Mouse (Mus musculus) layer of hippocampus, postnatal 36 days (tissue): ENCODE measurements around the gene Aip. TPM values are rescaled to one million over a fixed set of nuclear protein-coding genes. Genes with fewer than 3 reads are reported as not detected.
"Not testable (repeated sequence)": the region's sequence is repeated elsewhere in the genome, so short reads cannot be mapped to it uniquely, and the experiment has no call there.

Experiments used
- DNase-seq, 2 experiments: peaks; one replicate each; pipeline ENCODE4 v3.0.0; 2022
- total RNA-seq, 2 experiments: library from RNA; stranded (reverse); gene quantifications; 2 replicates each; pipeline ENCODE4 v1.2.3; 2021

The Aip gene
- total RNA-seq, 2 experiments from 2014 or later = 108 to 128 TPM

DNA sequence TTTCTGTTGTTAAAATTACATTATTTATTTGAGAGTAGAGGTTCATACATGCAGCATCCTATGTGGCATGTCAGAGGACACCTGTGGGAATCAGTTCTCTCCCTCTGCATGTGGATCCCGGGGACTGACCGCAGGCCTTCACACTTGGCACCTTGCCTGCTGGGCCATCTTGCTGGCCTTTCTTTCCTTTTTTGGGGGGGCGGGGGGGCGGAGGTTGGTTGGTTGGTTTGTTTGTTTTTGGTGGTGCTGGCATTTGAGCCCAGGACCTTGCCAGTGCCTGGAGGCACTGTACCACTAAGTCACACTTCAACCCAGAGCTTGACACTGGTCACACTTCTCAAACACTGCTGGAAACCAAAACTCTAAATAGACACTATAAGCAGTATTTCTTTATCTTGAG, 8.7 kb upstream of the Aip start:
- no peak for DNase-seq

GRCm38 (mm10) chr19:4131768-4132167, 6.1 kb upstream of the Aip start:
- DNase-seq = no peak

DNA sequence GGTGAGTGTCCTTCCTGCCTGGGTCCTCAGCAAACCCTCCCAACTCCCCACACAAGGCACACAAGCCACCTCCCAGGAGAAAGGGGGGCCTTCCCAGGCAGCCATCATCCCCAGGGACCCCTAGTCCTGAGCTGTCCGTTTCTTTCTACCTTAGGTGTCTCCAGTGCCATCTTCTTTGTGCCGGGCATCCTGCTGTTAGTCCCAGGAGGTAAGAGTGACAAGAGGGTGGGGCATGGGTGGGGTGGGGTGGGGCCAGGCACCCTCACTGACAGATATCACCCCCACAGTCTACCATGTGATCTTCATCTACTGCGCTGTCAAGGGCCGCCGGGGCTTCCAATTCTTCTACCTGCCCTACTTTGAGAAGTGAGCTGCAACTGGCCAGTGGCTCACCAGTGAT, 5.4 kb upstream of the Aip start:
- no peak for DNase-seq

GRCm38 (mm10) chr19:4130106-4130505, 4.4 kb upstream of the Aip start:
- DNase-seq = no peak

- DNase-seq = no peak
Measured at GRCm38 (mm10) chr19:4129462-4129861, 3.8 kb upstream of the Aip start.

DNA sequence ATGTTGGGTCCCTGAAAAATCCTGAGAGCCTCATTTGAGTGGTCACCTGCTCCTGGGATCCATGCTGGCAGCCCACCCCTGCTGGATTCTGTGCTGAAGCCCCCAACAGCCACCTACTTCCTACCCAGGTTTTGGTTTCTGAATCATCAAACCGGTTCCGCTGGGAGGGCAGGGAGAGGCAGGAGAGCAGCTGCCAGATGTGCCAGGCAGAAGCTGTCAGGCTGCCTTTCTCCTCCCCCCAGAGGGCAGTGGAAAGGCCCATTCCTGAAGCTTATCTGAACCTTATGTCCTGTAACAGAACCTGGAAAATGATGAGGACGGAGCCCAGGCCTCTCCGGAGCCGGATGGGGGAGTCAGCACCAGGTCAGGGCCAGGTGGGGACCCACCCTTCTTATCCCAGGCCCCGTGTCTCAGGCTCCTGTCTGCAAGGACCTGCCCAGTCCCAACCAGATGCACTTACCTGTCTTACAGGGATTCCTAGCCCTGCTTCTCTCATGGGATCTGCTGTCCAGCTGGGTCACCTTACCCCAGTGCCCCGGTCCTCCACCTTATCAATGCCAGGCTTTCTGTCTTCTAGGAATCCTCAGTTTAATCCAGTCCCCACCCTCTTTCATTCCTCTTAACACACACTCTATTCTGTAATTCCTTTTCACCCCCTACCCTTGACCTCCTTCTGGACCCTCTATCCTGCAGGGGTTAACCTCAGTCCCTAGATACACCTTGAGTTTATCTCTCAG, 1.3 kb upstream of the Aip start:
- DNase-seq = no peak

DNA sequence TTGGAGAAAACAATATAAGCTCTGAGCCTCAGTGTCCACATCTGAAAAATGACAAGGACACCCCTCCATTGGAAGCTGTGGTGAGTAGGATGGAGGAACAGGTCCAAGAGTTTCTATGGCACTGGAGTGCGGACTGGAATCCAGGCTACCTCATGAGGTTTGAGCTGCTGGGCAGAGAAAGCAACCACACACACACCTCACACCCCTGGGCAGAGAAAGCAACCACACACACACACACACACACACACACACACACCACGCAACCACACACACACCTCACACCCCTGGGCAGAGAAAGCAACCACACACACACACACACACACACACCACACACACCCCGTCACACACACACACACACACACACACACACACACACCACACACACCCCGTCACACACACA, 390 bp downstream of the Aip start:
- not testable (repeated sequence) for DNase-seq

DNA sequence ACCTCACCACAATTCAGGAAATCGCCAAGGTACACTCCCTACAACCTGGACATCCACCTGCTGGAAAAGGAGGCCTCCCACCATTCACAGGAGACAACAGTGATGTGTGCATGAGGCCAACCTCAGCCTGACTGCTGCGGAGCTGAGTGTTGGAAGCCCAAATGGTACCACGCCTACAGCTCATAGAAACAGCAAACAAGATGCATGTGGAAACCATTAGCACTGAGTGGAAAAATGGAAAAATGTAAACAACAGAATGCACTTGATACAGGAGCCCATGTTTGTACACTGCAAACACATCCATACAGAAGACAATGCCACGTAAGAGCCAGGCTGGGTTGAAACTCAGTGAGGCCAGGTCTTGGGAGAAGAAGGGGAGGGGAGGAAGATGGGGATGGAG, 1.2 kb downstream of the Aip start:
- DNase-seq = no peak

DNA sequence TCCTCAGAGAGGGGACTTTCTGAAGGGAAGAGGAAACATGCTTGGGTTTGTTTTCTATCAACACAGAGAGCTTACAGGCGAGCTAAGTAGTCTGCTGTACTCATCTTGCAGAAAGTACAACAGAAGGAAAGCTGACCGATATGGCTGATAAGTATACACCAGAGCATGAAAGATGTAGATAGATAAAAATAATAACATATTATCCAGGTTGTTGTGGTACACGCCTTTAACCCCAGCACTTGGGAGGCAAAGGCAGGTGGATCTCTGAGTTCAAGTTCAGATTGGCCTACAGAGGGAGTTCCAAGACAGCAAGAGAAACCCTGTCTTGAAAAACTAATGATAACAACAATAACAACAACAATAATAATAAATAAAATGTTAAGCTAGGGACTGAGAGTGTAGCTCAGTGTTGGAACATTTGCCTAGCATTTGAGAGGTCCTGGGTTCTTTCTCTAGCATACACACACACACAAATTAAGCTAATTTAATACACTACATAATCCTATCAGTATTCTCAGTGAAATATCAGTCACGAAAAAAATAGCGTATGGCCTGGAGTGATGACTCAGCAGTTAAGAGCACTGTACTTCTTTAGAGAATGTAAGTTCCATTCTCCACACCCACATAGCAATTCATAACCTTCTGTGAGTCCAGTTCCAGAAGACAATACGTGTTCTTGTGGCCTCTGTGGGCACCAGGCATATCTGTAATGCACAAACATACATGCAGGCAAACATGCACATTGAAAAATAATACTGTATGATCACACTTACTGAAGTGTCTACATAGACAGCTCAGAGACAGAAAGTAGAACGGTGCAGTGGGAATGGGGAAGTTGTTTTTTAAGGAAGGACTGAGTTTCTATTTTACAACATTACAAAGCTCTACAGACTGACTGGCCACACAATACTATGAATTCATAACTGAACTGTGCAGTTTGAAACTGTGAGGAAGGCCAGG, 3.0 kb downstream of the Aip start:
- DNase-seq = no peak

DNA sequence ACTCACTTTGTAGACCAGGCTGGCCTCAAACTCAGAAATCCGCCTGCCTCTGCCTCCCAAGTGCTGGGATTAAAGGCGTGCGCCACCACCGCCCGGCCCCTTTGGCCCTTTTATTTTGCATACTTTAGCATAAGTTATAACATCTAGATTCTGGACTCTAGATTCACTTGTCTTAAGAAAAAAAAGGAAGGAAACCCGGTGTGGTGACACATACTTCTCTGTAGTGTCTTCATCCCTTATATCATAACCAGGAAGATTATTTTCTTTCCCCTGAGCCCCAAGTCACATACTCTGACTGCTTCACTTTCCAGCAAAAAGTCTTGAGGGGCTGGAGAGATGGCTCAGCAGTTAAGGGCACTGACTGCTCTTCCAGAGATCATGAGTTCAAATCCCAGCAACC, 3.8 kb downstream of the Aip start:
- DNase-seq = not testable (repeated sequence)

DNA sequence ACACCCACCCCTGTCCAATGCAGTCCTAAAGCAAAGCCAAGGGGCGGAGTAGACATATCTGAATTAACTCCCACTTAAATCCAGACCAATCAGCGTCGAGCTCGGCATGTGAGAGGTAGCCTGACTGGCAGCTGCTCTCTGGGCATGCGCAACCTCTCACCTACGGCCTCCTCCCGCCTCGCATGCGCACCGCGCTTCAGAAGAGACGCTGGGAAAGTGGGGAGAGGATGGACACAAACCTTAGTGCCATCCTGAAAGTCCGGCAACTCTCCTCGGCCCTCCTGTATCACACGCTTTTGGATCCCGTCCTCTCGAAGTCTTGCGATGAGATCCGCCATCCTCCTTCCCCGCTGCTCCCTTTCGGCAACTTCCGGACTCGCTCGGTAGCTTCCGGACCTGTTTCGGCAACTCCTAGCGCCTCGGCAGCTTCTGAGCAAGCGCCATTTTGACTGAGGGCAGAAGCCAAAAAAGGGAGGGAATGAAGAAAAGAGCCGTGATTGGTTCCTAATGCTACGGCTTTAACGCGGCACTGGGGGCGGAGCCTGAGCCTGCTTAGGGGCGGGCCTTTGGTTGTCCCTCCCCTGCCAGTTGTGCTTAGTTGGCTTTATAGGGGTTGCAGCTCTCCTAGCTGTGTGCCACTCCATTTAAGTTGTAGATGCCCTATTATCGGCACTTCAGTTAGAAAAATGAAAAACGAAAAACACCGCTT, 4.4 kb downstream of the Aip start:
- DNase-seq = peak; percentile 96

DNA sequence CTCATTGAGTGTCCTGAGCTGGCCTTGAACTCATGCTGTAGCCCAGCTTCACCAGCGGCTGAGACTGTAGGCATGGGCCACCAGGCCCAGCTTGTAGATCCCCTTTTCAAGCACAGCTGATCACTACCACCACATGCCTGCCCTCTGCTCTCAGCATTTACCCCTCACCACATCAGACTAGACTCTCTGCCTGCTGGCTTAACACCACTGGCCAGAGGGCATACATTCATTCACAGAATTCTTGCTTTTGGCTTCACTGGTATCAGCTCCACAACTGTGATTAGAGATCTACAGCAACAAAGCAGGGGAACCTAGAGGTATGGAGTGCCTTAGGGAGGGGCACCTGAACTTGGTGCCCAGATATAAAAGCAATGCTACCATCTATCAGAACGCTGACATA, 5.2 kb downstream of the Aip start:
- DNase-seq = no peak

- DNase-seq = no peak
Measured at GRCm38 (mm10) chr19:4119716-4120487, 5.8 kb downstream of the Aip start.

DNA sequence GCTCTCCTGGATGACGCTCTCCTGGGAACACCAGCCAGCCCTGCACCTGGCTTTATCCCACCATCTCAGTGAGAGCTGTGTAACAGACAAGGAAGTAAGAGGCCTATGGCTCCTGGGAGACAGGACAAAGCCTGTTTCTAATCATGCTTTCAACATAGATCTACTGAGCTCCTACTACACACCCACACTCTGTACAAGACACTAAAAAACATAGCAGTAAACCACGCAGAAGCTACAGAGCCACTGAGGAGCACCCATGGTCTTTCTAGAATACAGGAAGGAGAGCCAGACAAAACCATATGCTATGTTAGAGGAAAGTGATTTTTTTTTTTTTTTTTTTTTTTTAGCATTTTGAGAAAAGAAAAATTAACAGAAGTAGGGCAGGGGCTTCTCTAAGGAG, 7.3 kb downstream of the Aip start:
- no peak for DNase-seq

- no peak for DNase-seq
Measured at GRCm38 (mm10) chr19:4117006-4117405, 8.7 kb downstream of the Aip start.

DNA sequence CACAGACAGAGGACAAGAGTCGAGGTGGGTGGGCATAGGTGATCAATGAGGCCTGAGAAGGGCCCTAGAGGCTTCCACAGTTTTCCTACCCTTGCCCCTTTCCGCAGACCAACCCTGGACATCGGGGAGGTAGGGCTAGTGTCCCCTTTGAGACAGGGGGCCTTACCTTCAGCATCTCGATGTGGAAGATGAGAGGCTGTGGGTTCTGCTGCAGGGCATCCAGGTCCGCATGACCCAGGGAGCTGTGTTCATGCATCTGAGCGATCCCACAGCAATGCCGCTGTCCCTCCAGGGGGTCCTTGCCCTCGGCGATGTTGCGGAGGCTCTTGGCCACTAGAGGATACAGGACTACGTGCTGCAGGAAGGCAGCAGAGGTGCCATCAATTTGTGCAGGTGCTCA, 9.8 kb downstream of the Aip start:
- DNase-seq = no peak

- DNase-seq = no peak
Measured at GRCm38 (mm10) chr19:4115144-4115543, 10.5 kb downstream of the Aip start.

DNA sequence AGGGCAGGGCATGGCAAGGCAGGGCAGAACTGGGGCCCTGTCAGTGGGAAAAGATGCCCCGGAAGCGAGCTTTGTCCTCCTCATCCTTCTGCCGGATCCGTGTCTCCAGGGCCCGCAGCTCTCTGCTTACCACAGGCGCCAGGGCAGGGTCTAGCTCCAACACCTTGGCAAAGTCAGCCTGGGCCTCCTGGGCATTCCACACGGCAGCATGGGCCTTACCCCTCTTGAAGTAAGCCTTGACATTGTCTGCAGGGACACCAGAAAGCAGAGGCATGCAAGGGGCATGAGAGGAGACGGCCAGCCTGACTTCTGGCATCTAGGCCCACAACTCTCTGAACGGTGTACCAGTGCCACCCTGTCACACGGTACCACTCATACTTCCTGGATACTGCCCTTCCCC, 11.1 kb downstream of the Aip start:
- DNase-seq = no peak

- no peak for DNase-seq
Measured at GRCm38 (mm10) chr19:4113806-4114230, 11.8 kb downstream of the Aip start.

DNA sequence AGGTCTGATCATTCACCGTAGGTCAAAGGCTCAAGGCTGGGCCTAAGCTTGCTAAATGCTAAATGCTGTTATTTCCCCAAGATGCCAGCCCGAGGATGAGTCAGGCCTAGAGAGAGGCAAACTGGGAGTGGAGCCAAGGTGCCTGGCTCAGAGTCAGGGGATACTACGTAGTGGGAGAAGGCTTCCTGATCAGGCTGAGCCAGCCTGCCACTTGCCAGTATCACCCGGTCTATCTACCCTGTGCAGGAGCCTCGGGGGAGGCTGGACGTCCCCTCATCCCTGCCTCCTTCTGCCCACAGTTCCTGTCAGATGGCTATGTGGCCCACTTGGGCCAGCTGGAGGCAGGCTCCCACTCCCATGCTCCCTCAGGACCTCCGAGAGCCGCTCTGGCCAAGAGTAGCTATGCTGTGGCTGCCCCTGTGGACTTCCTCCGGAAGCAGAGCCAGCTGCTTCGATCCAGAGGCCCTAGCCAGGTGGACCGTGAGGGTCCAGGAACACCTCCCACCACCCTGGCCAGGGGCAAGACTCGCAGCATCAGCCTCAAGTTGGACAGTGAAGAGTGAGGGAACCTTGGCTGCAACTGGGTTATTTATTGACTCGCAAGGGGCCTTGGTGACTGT, 12.4 kb downstream of the Aip start:
- DNase-seq = peak; percentile 74 to 81

DNA sequence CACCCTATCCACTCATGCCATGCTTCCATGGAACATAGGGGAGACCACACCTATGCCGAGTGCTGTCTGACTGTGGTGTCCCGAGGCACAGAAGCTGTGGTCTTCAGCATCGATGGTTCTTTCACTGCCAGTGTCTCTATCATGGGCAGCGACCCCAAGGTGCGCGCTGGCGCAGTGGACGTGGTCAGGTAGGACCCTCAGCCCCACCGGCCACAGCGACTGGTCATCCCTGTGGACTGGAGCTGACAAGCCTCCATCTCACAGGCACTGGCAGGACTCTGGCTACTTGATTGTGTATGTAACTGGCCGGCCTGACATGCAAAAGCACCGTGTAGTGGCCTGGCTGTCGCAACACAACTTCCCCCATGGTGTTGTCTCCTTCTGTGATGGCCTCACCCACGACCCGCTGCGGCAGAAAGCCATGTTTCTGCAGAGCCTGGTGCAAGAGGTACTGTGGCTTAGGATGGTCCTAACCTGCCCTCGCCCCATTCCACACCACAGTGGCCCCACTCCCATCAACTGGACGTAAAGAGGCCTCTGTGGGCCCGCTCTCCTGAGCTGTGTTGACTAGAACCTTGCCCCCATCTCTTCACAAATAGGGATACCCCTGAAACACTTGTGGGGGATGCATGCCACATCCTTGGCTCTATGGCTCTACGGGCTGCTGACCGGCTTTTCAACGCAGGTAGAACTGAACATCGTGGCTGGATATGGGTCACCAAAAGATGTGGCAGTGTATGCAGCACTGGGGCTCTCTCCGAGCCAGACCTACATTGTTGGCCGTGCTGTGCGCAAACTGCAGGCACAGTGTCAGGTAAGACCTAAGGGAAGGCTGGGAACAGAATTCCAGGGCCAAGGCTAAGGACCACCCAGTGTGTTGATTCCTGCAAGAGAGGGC, 13.3 kb downstream of the Aip start:
- no peak for DNase-seq
